Mouse (Mus musculus): ENCODE data around the gene Rbm7.
"Not testable (repeated sequence)": the region's sequence is repeated elsewhere in the genome, so short reads cannot be mapped to it uniquely, and the experiment has no call there.

Rbm7 gene

DNA sequence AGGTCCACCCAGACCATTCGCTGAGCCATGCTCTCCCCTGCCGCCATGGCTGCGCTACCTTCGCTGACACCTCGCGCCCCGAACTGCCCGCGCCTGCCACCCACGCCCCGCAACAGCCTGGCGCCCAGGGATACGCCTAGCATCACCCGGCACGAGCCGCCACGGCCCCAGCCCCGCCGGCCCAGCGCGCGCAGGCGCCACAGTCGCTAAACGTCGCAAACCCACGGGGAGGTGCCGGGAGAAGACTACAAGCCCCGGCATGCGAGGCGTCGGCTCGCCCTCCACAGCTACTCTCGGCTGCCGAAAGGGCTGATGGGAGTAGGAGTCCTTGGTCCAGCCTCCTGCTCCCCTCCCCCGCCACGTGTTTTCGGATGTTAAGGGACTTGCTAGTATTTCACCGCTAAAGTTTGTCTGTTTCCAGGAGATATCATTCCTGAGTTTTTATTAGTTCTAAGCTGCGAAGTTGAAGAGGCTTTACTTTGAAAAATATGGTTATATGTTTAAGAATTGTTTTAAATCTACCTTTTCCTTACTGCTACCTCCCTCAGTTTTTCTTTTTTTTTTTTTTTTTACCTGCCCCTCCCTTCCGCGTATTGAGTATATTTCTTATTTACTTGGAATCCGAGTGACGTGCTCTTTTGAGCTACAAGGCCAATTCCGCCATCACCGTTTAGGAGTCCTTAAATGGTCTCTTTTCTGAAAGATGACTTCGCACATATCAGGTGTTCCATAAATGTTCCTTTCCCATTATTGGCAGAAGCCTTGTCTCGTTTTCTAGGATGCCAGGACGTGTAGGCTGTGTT, 14.5 kb downstream of the Rbm7 start, which contains the start of gene Rexo2:
Rexo2 (minus strand) TSS at position 213 of the 803 bp plus-strand sequence.
- peak; percentile 89 to 92 for DNase-seq (ENCODE audit: low spot score in 2 of 2)

GRCm38 (mm10) chr9:48479838-48480410, 15.2 kb downstream of the Rbm7 start:
- no peak for DNase-seq (ENCODE audit: low spot score in 2 of 2)

DNA sequence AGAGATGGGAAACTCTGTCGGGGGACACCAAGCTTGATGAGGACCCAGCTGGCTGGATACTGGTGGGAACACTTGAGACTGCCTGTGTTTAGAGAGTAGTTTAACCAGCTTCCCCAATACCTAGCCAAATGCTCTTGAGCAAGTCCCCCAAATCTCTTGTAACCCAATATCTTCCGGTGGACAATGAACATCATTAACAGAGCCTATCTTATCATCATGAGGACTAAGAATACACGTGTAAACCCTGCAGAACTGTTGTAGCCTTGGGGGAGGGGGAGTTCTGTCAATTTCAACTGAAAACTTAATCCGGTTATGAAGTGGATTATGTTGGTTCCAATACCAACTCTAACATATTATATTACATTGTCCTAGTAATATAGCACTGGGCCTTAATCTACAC, 16.3 kb downstream of the Rbm7 start:
- no peak for DNase-seq (ENCODE audit: low spot score in 2 of 2)

DNA sequence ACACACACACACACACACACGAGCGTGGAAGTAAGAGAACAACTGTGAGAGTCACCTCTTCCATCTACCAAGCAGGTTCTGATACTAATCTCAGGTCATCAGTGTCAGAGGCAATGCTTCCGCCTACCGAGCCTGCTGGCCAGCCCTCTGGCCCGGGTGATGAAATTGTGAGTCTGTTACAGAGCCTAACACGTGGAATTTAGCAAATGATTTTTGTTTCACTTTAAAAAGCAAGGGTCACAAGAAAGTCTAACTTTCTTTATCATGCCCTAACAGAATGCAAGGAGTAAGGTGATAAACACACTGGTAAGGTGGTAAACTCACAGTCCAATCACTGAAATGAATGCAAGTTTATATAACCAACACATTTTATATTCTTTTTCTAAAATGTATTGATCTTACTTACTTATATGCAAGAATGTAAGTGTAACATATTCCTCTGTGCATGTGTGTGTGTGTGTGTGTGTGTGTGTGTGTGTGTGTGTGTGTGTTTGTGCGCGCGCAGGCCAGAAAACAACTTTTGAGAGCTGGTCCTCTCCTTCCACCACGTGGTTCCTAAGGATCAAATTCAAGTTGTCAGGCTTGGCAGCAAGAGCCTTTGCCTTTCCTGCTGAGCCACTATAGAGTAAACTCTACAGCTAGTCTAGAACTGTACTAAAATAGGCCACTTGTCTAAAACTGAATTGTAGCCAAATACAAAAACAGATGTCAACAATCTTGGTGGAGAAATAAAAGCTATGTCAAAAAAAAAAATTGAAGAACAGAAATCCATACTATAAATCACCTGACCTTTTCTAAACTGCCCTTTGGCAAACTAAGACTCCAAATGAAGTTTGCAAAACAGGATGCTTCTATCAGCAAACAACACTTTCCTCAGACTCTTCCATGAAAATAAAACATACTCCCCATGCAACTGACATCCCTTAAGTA, 18.6 kb downstream of the Rbm7 start:
- DNase-seq (ENCODE audit: low spot score in 2 of 2), result no peak

- no peak for DNase-seq (ENCODE audit: low spot score in 2 of 2)
Measured at GRCm38 (mm10) chr9:48474367-48474766, 20.7 kb downstream of the Rbm7 start.

DNA sequence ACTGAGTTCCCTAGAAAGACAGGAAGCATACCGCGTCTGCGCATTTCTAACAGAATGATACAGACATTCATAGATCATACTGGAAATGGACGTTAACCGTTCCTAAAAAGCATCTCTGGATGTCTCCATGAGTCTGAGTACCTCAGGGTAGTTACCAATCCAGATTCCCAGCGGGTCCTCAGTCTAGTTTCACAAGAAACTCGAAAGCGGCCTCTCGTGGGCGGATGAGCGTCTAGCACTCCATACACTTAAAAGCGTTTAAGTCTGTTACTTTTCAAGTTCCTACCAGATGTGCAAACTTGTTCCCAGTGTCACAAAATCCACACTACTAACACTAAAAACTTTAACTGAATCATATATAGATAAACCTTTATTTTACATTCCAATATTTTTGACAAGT, 22.0 kb downstream of the Rbm7 start:
- no peak for DNase-seq (ENCODE audit: low spot score in 2 of 2)

DNA sequence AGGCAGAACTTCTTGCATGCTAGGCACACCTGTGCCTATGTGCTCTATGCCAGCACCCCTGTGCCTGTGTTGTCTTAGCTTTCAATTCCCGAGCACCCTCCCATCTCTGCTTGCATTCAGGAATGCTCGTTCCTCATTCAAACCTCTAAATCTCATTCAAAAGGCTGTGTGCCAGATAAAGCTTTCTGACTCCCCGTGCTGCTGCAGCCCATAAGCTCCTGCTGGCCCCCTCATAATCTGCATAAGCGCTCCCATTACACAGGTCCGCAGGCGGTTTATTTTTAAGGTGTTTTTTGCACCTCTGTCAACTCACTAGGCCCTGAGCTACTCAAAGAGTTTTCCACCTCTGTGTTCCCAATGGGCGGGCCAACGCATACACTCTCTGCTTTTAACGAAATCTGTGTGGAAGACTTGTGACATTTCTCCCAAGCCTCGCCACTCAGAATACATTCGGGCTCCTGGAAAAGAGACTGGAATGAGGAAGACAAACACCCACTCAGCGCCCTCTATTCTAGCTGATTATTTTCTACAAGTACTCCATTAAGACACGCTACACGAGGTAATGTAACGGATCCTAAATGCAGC, 22.6 kb downstream of the Rbm7 start:
- DNase-seq (ENCODE audit: low spot score in 2 of 2), result no peak

GRCm38 (mm10) chr9:48467471-48467870, 27.6 kb downstream of the Rbm7 start:
- DNase-seq (ENCODE audit: low spot score in 2 of 2), result not testable (repeated sequence)

- DNase-seq (ENCODE audit: low spot score in 2 of 2), result peak in 1 of 2 experiments; percentile 40
Measured at GRCm38 (mm10) chr9:48466804-48467203, 28.3 kb downstream of the Rbm7 start.

DNA sequence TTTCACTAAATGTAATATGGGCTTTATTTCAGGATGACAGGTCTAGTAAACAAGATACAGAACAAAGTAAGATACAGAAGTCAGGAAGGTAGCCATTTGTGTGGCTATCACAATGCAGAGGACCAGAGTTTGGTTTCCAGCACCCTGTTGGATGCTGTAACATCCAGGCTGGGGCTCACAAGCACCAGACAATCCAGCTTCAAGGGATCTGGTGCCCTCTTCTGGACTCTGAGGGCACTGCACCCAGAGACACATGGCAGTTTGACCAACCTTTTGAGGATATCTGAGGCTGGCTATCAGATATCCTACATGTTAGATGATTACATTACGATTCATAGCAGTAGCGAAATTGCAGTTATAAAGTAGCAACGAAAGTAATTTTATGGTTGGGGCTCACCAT, 29.4 kb downstream of the Rbm7 start:
- no peak for DNase-seq (ENCODE audit: low spot score in 2 of 2)

DNA sequence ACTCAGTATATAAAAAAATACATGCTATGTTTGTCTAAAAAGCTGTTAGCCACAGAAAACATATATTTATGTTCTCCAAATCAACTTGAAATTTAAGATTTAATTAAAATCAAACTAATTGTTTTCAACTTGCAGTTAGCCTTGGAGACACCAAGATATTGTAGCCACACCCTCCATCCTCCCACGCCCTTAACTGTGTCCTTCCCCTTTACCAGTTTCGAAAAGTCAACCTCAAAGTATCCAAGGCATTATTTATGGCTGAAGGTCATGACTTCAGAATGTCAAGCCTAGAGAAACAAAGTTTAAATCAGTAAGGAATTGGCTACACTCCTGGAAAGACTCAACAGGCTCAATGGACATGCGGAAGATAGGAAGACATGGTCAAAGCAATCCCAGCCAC, 33.6 kb downstream of the Rbm7 start:
- DNase-seq (ENCODE audit: low spot score in 2 of 2), result no peak

DNA sequence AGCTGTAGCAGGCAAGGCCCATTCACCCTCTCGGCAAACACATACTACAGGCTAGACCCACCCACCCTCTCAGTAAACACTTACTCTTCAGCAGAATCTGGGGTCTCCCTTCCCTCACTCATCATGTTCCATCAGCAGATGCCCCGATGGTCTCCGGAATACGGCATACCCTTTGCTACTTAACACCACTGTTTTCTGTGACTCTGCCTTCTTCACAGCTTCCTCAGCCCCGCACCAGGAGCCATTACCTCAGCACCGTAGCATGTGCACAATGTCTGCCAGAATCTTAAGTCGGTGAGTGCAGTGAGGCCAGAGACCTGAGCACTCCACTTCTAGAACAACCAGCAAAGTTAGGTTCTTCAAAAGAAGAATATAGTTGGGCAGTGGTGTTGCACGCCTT, 34.4 kb downstream of the Rbm7 start:
- no peak for DNase-seq (ENCODE audit: low spot score in 2 of 2)

DNA sequence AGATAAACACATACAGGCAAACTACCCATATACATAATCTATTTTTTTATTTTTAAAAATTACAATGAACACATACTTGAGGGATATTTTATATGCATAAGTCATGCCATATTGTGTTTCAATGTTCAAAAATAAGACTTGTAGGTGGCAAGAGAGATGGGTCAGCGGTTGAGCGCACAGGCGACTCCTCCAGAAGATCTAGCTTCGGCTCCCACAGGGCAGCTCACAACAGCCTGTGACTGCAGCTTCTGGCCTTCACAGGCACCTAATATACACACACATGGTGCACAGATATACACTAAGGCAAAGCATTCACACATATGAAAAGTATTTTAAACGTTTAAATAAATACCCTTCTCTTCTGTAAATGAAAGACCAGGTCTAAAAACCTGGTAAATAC, 35.7 kb downstream of the Rbm7 start:
- DNase-seq (ENCODE audit: low spot score in 2 of 2), result no peak

DNA sequence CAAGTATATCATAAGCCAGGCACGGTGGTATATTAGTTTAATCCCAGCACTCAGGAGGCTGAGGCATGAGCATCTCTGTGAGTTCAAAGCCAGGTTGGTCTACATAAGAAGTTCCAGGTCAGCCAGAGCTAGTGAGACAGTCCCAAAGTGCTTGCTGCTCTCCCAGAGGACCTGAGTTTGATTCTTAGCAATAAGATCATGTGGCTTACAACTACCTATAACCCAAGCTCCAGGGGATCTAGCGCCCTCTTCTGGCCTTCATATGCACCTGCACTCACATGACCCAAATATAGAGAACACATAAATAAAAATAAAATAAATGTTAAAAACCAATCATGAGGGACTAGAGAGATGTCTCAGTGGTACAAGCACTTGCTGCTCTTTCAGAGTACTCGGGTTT, 36.2 kb downstream of the Rbm7 start:
- no peak for DNase-seq (ENCODE audit: low spot score in 2 of 2)

- no peak for DNase-seq (ENCODE audit: low spot score in 2 of 2)
Measured at GRCm38 (mm10) chr9:48455961-48456360, 39.1 kb downstream of the Rbm7 start.

GRCm38 (mm10) chr9:48450066-48450465, 45.0 kb downstream of the Rbm7 start:
- DNase-seq (ENCODE audit: low spot score in 2 of 2), result no peak

DNA sequence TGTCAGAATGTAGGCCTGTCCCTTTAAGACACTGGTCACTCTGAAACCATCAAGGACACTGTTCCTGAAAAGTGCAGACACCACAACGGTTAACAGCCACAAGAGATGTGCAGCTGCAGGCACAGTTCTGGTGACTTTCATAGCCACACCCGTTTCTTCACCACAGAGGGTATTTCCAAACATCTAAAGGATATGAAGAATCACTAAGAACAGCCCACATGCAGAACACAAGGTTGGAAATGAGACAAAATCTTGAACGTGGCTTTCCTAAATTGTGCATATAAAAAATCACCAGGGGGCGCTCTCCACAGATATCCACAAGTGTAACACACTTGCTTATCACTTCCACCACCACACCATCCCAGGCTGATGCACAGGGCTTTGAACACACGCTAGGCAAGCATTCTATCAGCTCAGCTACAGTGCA, 47.3 kb downstream of the Rbm7 start:
- no peak for DNase-seq (ENCODE audit: low spot score in 2 of 2)

DNA sequence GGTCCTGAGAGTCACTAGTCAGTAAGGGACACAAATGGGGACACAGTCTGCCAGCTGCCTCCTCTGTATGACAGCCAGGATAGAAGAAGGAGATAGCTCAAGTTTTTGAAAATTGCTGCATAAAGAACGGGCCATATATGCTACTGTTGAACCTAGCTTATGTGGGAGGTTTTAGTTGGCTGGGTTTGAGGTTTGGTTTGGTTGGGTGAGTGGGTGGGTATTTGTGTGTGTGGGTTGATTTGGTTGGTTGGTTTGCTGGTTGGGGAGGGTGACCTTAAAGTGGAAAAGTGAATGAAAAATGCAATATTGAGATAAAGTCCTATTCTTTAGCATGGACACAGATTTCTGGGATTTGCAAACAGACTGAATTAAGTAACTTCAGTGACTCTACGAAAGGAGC, 50.3 kb downstream of the Rbm7 start:
- no peak for DNase-seq (ENCODE audit: low spot score in 2 of 2)

- DNase-seq (ENCODE audit: low spot score in 2 of 2), result no peak
Measured at GRCm38 (mm10) chr9:48443873-48444272, 51.2 kb downstream of the Rbm7 start.
